Mouse (Mus musculus) thymus, postnatal 10 days (tissue): ENCODE data around the gene Alg5.

ENCODE experiments used
- DNase-seq, 2 experiments: peaks; one replicate each; pipeline ENCODE4 v3.0.0; 2021; ENCODE audit warnings: low spot score in 2 of 2

Alg5 gene

DNA sequence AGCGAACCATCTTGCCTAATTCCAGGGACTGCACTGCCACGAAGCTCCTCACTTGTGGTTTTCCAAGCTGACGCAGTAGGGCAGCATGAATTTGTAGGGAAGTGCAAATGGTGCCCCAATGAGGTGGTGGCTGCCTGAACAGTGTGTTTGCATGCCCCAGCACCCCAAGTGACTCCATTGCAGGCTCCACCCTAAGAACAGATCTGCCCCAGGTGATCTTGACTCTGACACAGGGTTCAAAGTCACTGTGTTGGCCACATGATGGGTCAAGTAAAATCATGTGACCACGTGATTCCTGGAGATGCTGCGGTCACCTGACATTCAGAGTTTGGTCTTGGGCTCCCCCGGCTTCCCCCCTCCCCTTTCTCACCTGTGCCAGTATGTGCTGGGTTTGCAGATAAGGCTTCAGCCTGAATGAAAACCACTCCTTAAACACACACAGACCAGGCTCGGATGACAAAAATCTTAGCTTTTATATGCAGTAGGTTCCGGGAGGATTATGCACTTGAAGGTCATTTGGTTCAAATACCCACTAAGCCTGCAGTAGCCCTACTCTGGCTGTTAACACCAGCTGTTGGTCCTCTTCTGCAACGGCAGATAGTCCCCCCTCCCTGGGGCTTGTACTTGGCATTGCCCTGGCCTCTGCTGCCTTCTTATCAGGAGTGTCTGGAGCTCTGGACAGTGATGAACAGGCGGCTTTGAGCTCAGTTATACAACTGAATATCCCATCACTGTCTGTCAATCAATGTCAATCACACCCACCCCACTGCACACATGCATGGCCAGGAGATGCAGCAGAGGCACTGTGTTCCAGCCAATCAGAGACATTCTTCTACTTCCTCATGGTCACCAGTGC lies 56.7 kb downstream of the Alg5 start:
- DNase-seq: no peak

GRCm38 (mm10) chr3:54793762-54794161 lies 58.4 kb downstream of the Alg5 start:
- no peak for DNase-seq

DNA sequence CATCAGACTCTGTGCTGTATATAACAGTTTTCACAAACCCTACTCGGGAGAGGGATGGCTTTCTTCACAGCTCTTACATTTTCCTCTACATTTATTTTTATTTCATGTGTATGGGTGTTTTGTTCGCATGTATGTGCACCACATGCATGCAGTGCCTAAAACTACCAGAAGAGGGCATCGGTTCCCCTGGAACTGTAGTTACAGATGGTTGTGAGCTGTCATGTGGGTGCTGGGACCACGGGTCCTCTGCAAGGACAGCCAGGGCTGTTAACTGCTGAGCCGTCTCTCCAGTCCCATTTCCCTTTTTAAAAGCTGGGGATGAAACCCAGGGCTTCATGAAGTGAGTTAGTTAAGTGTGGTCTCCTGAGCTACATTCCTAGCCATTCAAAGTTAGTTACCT lies 60.0 kb downstream of the Alg5 start:
- DNase-seq: no peak

DNA sequence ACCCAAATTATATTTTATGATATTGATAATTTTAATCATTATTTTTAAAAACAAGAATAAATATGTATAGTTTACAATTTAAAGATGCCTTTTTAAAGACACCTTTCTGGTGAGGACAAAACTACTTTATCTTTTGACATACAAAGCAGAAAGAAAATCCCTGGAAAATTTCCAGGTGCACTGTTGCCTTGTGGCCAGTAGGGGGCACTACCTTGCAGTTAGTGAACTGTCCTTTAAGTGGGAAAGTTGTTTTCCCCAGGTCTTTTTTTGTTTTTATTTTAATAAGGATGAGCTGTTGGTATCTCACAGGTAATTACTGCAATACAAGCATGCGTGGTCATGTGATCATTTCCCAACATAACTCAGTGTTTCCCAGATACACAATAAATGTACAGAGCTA lies 60.5 kb downstream of the Alg5 start:
- no peak for DNase-seq

DNA sequence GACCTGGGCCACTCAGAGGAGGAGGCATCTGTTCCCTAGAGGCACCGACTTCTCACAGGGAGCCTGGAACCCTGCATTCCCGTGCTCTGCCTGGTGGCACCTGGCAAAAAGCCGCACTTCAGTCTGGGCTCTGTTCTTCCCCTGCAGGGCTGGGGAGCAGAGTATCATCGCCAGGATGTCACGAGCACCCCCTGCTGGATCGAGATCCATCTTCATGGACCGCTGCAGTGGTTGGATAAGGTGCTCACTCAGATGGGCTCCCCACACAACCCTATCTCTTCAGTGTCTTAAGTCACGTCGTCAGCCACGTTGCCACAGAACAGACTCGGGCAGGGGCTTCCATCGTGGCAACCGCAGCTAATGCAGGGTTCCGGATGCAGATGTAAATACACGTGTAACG lies 61.9 kb downstream of the Alg5 start:
- DNase-seq: peak; percentile 15 to 41
